Mouse (Mus musculus): ENCODE results near the gene Lrrc4b.

GRCm38 (mm10) chr7:44429534-44430488 lies 993 bp downstream of the Lrrc4b start:
- TF ChIP-seq CTCF (IDR thresholded peaks at IDR 0.05; ENCODE audit: low read depth) (no peak), EP300 (IDR thresholded peaks at IDR 0.05; ENCODE audit: low read depth) (no peak)
